ENCODE assay signal across 25 mouse cellular contexts in genomic region chr8:108994187-108994586, GRCm38 (mm10).
"Had no signal": no experiment of that assay in that cellular context is flagged by ENCODE, and none has a peak within 500 bp of the region (broad histone marks: within the 10 kb centered on the region; RNA-seq: fewer than 3 reads in every experiment).

No protein-coding gene starts in this region.

- H3K9ac ChIP-seq: heart, embryonic 12.5 days; hindbrain, embryonic 12.5 days; hindbrain, embryonic 14.5 days; intestine, embryonic 15.5 days; kidney, embryonic 15.5 days; limb, embryonic 13.5 days; limb, embryonic 15.5 days; liver, embryonic 14.5 days had no signal

- H3K9me3 ChIP-seq: heart, embryonic 10.5 days; heart, embryonic 12.5 days; hindbrain, embryonic 10.5 days; hindbrain, embryonic 12.5 days; intestine, embryonic 15.5 days; kidney, embryonic 15.5 days; limb, embryonic 13.5 days; limb, embryonic 15.5 days had no signal

- H3K27me3 ChIP-seq: hindbrain, embryonic 12.5 days; intestine, embryonic 15.5 days; kidney, embryonic 15.5 days; limb, embryonic 13.5 days; limb, embryonic 15.5 days had no signal

- ATAC-seq: hindbrain, embryonic 16.5 days; inflammation-experienced regulatory T-cells, adult 6 months; intestine, embryonic 15.5 days; intestine, postnatal 0 days had no signal

- H3K4me1 ChIP-seq: heart, embryonic 10.5 days; heart, embryonic 12.5 days; hindbrain, embryonic 10.5 days; hindbrain, embryonic 12.5 days; limb, embryonic 15.5 days had no signal

- DNase-seq: gastrocnemius, postnatal 25 days; heart, adult 18-20 months; heart, postnatal 10 days; heart, postnatal 4 days; kidney, adult 18-20 months; kidney, adult 8-10 months; kidney, postnatal 14 days; kidney, postnatal 36 days; layer of hippocampus, adult 9-11 months; layer of hippocampus, postnatal 36 days; left cerebral cortex, postnatal 4 days had no signal

- H3K4me3 ChIP-seq: heart, embryonic 10.5 days; heart, embryonic 12.5 days; hindbrain, embryonic 10.5 days; hindbrain, embryonic 12.5 days; intestine, embryonic 15.5 days; kidney, embryonic 15.5 days; limb, embryonic 13.5 days; limb, embryonic 15.5 days had no signal

- H3K36me3 ChIP-seq: heart, embryonic 10.5 days; heart, embryonic 12.5 days; hindbrain, embryonic 10.5 days; hindbrain, embryonic 12.5 days; intestine, embryonic 15.5 days; kidney, embryonic 15.5 days; limb, embryonic 13.5 days; limb, embryonic 15.5 days had no signal

- H3K27ac ChIP-seq: heart, embryonic 10.5 days; hindbrain, embryonic 10.5 days; hindbrain, embryonic 12.5 days; hindbrain, embryonic 14.5 days; intestine, embryonic 15.5 days; kidney, embryonic 15.5 days; kidney, postnatal 0 days; limb, embryonic 13.5 days; limb, embryonic 15.5 days; liver, embryonic 14.5 days had no signal

- H3K4me2 ChIP-seq: heart, embryonic 12.5 days; hindbrain, embryonic 12.5 days; hindbrain, embryonic 14.5 days; intestine, embryonic 15.5 days; kidney, embryonic 15.5 days; limb, embryonic 13.5 days; limb, embryonic 15.5 days had no signal
